Mouse (Mus musculus) cerebellum, adult 18-20 months (tissue): ENCODE results near the gene Gm20388.

Experiments used
- DNase-seq, 2 experiments: peaks; one replicate each; pipeline ENCODE4 v3.0.0; 2021

Gm20388 gene

GRCm38 (mm10) chr8:119964859-119965258 is 54.2 kb downstream of the Gm20388 start:
- DNase-seq = no peak

- no peak for DNase-seq
Measured at GRCm38 (mm10) chr8:119967435-119967834, 56.8 kb downstream of the Gm20388 start.

DNA sequence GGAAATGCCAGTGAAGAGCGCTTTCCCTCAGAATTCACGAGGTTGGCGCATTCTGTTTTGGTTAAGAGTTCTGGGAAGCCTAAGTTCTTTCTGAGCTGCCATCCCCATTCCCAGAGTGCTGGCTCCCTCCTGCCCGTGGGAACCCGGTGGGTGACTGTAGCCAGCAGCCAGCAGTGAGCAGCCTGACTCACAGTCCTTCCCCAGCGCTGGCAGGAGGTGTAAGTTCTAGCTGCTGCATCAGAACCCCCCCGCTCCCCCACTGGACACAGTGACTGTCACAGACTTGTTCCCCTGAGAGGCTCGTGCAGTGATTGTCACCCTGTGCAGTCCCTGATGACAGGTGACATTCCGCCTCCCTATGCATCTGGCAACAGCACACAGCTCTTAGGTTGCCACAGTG is 59.5 kb downstream of the Gm20388 start:
- DNase-seq = no peak

GRCm38 (mm10) chr8:119972558-119972957 is 61.9 kb downstream of the Gm20388 start:
- DNase-seq = no peak

- DNase-seq = peak; percentile 13 to 23
Measured at GRCm38 (mm10) chr8:119978770-119979381, 68.2 kb downstream of the Gm20388 start.

DNA sequence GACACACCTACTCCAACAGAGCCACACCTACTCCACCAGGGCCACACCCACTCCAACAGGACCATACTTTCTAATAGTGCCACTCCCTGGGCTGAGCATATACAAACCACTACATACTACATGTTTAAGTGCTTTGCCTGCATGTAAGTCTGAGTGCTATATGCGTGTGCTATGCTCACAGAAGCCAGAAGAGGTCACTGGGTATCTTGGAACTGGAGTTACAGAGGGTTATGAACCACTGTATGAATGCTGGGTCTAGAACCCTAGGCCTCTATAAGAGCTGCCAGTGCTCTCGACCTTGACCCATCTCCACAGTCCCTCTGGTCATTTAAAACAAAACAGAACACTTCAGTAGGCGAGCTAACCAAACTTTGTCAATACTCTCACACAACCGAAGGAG is 70.6 kb downstream of the Gm20388 start:
- DNase-seq = no peak

- no peak for DNase-seq
Measured at GRCm38 (mm10) chr8:119984085-119984484, 73.4 kb downstream of the Gm20388 start.

DNA sequence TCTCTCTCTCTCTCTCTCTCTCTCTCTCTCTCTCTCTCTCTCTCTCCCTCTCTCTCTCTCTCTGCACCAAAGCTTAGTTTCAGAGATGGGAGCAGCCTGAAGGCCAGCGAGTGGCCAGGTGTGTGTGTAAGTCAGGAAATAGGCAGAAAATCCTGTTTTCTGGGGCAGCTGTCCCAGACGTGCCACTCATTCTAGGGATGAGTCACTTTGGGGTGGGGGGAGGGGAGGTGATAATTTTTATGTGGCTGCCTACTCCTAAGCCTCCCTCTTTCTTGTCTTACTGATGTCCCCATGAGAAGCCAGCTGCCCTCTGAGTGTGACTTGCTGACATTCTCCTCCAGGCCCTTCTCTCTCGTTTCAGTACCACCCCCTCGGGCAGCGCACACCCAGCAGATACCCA is 75.5 kb downstream of the Gm20388 start:
- DNase-seq = no peak

GRCm38 (mm10) chr8:119988087-119988486 is 77.4 kb downstream of the Gm20388 start:
- peak; percentile 30 to 42 for DNase-seq

GRCm38 (mm10) chr8:119992249-119992648 is 81.6 kb downstream of the Gm20388 start, which contains the start of gene Crispld2:
Gene Crispld2, plus strand, starts transcription at chr8:119992438.
- DNase-seq = peak; percentile 27 to 32

- no peak for DNase-seq
Measured at GRCm38 (mm10) chr8:119994114-119994513, 83.5 kb downstream of the Gm20388 start.

- DNase-seq = no peak
Measured at GRCm38 (mm10) chr8:119994556-119994955, 83.9 kb downstream of the Gm20388 start.

GRCm38 (mm10) chr8:119997266-119997665 is 86.6 kb downstream of the Gm20388 start:
- no peak for DNase-seq

GRCm38 (mm10) chr8:120000461-120000860 is 89.8 kb downstream of the Gm20388 start:
- no peak for DNase-seq

- no peak for DNase-seq
Measured at GRCm38 (mm10) chr8:120001712-120002111, 91.1 kb downstream of the Gm20388 start.

GRCm38 (mm10) chr8:120002348-120002747 is 91.7 kb downstream of the Gm20388 start:
- DNase-seq = no peak

- DNase-seq = no peak
Measured at GRCm38 (mm10) chr8:120004154-120004702, 93.6 kb downstream of the Gm20388 start.

- DNase-seq = no peak
Measured at GRCm38 (mm10) chr8:120004705-120005381, 94.2 kb downstream of the Gm20388 start.

DNA sequence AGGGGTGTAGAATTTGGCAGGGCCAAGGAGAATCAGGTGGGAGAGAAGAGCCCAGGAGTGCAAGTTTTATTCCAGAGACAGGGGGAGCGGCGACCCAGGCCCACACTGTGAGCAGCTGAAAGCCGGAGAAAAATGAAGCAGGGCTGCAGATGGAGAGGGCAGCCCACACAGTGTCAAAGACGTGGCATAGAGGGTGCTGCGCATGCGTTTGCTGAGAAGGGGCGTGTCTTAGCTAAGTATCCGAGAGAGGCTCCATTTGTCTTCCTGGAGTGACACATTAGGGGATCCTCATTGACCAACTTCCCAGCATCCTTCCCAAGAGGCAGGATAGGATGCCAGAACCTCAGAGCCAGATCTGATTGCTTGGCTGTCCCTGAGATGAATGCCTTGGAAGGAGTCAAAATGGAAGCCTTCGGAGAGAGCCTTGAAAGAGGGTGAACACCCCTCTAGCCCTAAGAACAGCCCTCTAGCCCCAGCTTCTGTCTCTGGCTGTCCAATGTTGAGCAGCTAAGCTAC is 96.1 kb downstream of the Gm20388 start:
- no peak for DNase-seq

DNA sequence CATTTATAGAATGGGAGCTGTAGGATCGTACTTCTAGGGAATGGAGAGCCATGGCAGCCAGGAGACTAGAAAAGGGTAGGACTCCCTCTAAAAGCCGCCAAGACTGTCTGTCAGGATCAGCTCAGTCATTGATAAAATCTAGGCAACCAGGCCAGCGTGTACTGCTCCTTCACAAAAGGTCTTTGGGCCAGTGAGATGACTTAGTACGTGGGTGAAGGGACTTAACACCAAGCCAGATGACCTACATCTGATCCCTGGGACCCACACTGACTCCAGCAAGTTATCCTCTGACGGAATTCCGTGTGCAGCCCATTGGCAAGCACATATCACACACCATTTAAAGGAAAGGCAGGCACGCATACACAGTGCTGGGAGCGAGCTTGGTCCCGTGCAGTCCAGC is 96.5 kb downstream of the Gm20388 start:
- DNase-seq = no peak

GRCm38 (mm10) chr8:120009284-120009683 is 98.6 kb downstream of the Gm20388 start:
- no peak for DNase-seq

GRCm38 (mm10) chr8:120012491-120012890 is 101.8 kb downstream of the Gm20388 start:
- peak in 1 of 2 experiments; percentile 13 for DNase-seq

DNA sequence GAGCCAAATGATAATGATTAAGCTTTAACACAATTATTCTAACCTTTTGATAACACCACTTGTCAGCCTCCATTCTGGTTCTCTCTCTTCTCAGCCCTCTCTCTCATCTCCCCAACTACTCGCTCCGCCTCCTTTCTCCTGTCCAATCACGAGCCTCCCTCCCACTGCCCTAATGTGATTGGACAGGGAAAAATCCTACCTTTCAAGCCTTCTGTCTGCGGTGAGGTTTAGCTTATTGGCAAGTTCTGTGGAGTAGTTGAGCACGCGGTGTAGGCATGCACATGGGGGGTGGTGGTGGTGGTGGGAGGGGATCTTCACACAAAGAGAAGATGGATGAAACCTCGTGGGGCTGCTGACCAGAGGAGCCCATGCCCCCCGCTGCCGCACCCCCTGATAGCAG is 102.3 kb downstream of the Gm20388 start:
- DNase-seq = no peak
